Mouse (Mus musculus) left cerebral cortex, adult 18-20 months (tissue): ENCODE measurements around the gene Tlcd1. TPM values are rescaled to one million over a fixed set of nuclear protein-coding genes. Genes with fewer than 3 reads are reported as not detected.
A peak's percentile ranks its signal among the peaks of the same experiment; 100 is the strongest.

Experiments used
- DNase-seq, 2 experiments: peaks; one replicate each; pipeline ENCODE4 v3.0.0; 2021 to 2022; ENCODE audit warnings: low spot score in 2 of 2, mixed read lengths in 1 of 2
- total RNA-seq, 2 experiments: library from RNA; stranded (reverse); gene quantifications; 2 replicates each; pipeline ENCODE4 v1.2.3; 2021

Gene Tlcd1
- total RNA-seq, 2 experiments from 2014 or later = 25.3 to 33.8 TPM

DNA sequence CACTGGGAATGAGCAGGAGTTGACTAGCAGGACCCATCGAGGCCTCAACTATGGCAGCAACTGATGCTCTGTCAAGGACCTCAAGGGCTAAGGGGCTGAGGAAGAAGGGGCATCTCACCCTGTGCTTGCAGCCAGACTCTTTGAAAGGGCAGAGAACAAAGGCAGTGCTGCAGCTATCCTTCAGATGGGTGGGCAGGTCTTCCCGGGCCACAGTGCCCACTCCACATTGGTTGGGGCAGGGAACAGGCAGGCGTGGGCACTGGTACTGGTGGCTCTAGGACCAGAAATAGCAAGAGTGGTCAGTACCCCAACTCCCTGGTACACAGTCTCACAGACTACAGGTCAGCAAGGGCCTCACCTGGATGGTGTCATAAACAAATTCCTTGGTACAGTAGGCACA, 15.8 kb upstream of the Tlcd1 start:
- no peak for DNase-seq

DNA sequence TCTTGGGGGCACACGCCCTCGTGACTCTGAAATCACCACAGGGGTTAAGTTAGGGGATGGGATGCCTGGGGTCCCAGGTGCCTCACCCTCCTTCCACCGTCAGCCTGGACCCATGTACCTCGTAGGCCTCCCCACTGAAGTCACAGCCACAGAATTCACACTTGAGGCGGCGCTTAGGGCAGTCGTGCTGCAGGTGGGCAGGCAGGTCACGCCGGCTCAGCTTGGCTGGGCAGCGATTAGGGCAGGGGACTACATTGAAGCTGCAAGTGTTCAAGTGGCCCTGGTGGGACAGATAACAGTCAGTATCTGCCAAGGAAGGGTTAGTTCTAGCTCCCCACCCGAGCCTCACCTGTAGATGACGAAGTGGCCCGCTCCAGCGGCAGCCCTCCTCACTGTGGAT, 15.3 kb upstream of the Tlcd1 start:
- DNase-seq = no peak

DNA sequence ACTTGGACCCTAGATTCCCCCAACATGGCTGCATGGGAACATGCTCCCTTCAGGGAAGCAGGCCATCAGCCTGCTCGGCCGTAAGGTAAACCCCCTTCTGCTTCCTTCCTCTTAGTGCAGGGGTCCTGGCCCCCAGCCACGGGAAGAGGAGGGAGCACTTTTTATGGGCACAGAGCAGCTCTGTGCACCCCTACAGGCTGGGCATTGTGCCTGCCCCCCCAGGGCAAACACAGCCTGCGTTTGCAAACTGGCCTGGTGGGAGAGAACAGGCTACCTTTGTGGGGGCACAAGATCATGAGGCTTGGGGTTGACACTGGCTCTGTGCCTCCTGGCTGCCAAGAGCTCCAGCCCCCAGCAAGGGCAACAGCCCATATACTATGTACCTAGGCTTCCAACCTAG, 14.5 kb upstream of the Tlcd1 start:
- DNase-seq = no peak

GRCm38 (mm10) chr11:78162504-78162903, 14.0 kb upstream of the Tlcd1 start:
- DNase-seq = no peak

GRCm38 (mm10) chr11:78163045-78163444, 13.5 kb upstream of the Tlcd1 start:
- DNase-seq = no peak

DNA sequence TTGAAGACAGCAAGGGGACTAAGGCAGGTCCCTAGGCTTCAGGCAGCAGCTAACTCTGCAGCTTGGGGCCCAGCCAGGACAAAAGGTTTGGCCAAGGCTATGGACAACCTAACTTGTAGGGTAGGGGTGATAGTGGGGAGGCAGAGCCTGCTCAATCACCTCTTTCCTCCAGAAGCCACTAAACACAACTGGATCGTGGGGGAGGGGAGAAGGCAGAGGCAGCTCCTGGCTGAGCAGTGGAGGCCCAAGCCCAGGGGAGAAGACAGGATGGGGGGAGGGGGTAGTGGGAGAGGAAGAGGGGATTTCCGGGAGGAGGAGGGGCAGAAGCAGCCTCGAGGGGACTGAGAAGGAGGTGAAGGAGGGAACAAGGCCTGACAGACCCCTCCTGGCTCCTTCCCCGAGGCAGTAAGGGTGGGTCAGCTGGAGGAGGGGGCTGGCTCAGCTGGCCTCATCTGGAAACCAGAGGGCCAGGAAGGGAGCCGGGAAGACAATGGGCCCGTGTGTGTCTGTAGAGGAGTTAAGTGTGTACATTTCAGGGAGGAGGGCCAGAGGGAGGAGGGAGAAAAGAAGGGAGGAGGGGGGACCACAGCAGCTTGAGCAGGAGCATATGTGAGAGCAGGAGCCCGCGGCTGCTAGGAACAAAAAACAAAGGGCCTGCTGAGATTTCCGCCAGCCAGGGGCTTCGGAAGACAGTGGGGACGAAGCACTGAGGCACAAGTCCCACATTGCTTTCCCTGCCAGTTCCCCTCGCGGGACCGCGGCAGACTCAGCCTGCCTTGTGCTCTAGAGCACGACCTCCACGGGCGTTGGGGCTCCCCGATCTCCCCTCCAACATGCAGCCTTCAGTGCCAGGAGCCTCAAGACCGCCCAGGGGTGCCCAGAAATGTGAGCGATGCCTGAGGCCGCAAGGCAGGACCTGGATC, 12.6 kb upstream of the Tlcd1 start:
- no peak for DNase-seq

GRCm38 (mm10) chr11:78164604-78164923, 11.9 kb upstream of the Tlcd1 start:
- DNase-seq = no peak

GRCm38 (mm10) chr11:78164924-78165760, 11.4 kb upstream of the Tlcd1 start, which contains the start of gene Traf4:
TSS of gene Traf4 (minus strand) at chr11:78165589.
- DNase-seq = peak; percentile 56 to 73

- DNase-seq = no peak
Observed at GRCm38 (mm10) chr11:78165761-78166109, 10.8 kb upstream of the Tlcd1 start.

- no peak for DNase-seq
Observed at GRCm38 (mm10) chr11:78166161-78166560, 10.3 kb upstream of the Tlcd1 start.

GRCm38 (mm10) chr11:78166640-78167039, 9.9 kb upstream of the Tlcd1 start:
- no peak for DNase-seq

GRCm38 (mm10) chr11:78167257-78167959, 9.1 kb upstream of the Tlcd1 start:
- no peak for DNase-seq

DNA sequence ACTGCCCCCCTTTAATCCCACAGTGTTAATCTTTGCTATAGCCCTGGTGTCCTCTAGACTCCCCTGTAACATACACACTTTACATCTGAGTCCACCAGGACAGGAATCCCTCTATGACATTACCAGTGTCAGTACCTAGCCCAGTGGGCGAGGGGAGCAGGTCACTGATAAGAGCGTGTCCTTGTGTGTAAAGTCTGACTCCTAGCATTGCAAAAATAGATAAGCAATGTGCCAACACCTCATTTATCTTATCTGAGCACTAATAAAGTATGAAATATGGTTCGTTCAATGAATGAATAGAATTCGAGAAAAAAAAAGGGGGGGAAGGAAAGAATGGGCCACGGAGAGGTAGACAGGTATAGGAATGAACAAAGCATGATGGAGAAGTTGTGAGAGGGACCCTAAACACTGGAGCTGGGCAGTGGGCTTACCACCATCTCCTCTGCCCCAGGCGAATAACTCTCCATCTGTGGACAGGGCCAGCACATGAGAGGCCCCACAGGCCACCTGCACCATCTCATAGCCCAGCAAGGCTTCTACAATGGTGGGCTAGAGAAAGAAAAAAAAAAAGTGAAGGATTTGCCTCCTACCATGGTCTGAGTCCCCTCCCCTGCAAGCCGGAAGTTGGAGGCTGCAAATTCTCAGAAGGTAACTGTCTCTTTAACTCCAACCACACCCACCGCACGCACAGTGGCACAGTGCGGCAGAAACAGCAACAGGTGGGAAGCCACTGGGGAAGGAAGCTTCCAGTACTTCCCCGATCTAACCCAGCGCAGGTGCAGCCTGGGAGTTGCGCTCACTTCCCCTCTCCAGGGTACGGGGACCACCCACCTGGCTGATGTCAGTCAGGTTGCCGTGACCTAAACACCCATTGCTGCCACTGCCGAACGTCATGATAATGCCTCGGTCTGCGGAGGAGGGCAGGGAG, 7.7 kb upstream of the Tlcd1 start:
- DNase-seq = no peak

DNA sequence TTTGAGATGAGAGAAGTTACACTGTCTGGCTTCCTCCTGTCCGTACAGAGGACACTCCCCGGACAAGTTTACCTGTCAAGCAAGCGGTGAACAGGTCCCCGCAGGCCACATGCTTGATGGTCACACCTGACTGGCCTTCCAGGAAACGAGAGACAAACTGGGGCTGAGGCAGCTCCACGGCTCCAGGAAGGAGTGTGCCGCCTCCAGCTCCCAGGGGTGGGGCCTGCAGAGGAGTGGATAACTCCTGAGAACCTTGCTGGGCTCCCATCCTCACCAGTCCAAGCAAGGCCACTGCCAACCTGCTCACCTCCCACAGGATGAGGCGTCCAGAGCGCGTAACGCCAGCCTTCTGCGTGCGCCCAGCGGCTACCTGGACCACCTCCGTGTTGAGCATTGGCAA, 6.2 kb upstream of the Tlcd1 start:
- no peak for DNase-seq

DNA sequence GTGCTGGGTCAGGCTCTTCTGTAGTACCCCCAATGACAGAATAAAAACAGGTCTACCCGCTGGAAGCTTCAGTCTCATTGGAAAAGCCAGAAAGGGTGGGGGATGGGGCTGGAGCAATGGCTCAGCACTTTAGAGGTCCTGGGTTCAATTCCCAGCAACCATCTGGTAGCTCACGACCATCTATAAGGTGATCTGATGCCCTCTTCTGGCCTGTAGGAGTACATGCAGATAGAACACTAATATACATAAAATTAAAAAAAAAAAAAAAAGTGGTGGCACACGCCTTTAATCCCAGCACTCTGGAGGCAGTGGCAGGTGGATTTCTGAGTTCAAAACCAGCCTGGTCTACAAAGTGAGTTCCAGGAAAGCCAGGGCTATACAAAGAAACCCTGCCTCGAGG, 5.2 kb upstream of the Tlcd1 start:
- no peak for DNase-seq

- DNase-seq = no peak
Observed at GRCm38 (mm10) chr11:78172034-78172747, 4.3 kb upstream of the Tlcd1 start.

DNA sequence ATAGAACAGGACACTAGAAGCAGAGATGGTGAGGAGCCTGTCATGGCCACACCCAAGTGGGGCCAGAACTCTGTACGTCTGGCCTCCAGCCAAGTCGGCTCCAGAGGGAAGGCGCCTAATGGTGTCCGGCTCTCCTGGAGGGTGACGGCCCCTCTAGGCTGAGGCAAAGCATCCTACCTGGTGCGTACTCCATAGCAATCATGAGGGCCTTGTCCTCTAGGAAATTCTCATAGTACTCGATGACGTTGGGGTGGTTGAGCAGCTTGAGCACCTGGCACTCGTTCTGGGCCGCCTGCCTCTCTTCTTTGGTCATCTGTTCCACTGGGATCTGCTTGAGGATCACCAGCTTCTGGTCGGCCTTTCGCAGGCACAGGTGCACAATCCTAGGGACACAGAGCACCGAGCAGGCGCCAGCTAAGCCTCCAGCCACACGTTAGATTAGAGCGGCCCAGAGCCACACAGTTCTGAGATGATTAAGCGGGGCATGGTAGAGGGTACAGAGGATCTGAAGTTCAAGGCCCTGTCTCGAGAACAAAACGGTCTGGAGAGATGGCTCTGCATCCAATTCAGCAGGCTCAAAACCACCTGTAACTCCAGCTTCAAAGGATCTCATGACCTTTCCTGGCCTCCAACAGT, 3.6 kb upstream of the Tlcd1 start:
- no peak for DNase-seq

DNA sequence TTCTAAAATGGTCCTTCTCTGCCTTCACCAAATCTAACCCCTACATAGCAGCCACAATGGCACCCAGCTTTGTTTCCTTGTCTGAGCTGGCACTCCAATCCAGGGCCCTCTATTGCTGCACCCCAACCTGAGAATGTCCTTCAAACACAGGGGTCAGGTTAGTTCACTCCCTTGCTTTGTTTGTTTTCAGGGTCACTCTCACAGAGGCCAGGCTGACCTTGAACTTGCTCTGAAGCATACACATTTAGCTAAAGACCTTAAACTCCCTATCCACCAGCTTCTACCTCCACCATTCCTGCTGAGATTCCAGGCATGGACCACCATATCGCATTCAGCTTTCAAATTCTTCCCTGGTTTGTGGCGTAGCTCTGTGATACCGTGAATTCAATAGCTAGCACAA, 2.0 kb upstream of the Tlcd1 start:
- DNase-seq = no peak

GRCm38 (mm10) chr11:78175771-78176401, 625 bp upstream of the Tlcd1 start:
- no peak for DNase-seq
